Mouse (Mus musculus) midbrain, embryonic 11.5 days (tissue): ENCODE data around the gene Olfr874. TPM values are rescaled to one million over a fixed set of nuclear protein-coding genes. Genes with fewer than 3 reads are reported as not detected.
"Not testable (repeated sequence)": the region's sequence is repeated elsewhere in the genome, so short reads cannot be mapped to it uniquely, and the experiment has no call there.

ENCODE experiments used
- ATAC-seq: fragments of 200-750 bp; cut with Nextera tagmentation; 2 replicates; pipeline ENCODE4 v1.8.0; 2017; ENCODE audit warnings: moderate TSS enrichment, moderate library complexity; ENCODE audit not compliant: low FRiP score
- DNase-seq: peaks from one replicate; pipeline ENCODE4 v3.0.0; 2015; ENCODE audit warnings: low spot score; ENCODE audit errors: missing footprints
- H3K27ac ChIP-seq: fragments of 300-500 bp; sonication (generic); 2 replicates; pipeline ENCODE4 v1.5.1; 2014; ENCODE audit warnings: low read depth, low read length
- H3K27me3 ChIP-seq: fragments of 300-500 bp; sonication (generic); 2 replicates; pipeline ENCODE4 v1.6.1; 2014; ENCODE audit warnings: mild to moderate bottlenecking, low read length, moderate library complexity, mixed read lengths; ENCODE audit not compliant: control insufficient read depth, insufficient read depth
- H3K36me3 ChIP-seq: fragments of 300-500 bp; sonication (generic); 2 replicates; pipeline ENCODE4 v1.6.1; 2014; ENCODE audit warnings: mild to moderate bottlenecking, low read length, moderate library complexity, mixed read lengths; ENCODE audit not compliant: control insufficient read depth, insufficient read depth
- H3K4me1 ChIP-seq: fragments of 300-500 bp; sonication (generic); 2 replicates; pipeline ENCODE4 v1.6.1; 2014; ENCODE audit warnings: low read length; ENCODE audit not compliant: control insufficient read depth, insufficient read depth
- H3K4me2 ChIP-seq: fragments of 300-500 bp; sonication (generic); 2 replicates; pipeline ENCODE4 v1.6.1; 2014; ENCODE audit warnings: mild to moderate bottlenecking, moderate library complexity
- H3K4me3 ChIP-seq: fragments of 300-500 bp; sonication (generic); 2 replicates; pipeline ENCODE4 v1.5.1; 2014; ENCODE audit warnings: low read depth, low read length
- H3K9ac ChIP-seq: fragments of 300-500 bp; sonication (generic); 2 replicates; pipeline ENCODE4 v1.6.1; 2014; ENCODE audit warnings: low read length
- H3K9me3 ChIP-seq: fragments of 300-500 bp; sonication (generic); 2 replicates; pipeline ENCODE4 v1.6.1; 2016; ENCODE audit warnings: low read length; ENCODE audit not compliant: control insufficient read depth
- WGBS: fragments of 180-500 bp; shearing (Covaris S2); extraction: QIAGEN DNeasy Blood & Tissue Kit; methylation state at CpG from one replicate; pipeline ENCODE4 v1.1.7; 2014; 5-methylcytosine and 5-hydroxymethylcytosine counted together
- polyA plus RNA-seq: library from polyadenylated mRNA; unstranded; fragments of >200 nt; fragmentation: Nextera tagmentation; extraction: Ambion mirVana; gene quantifications from 2 replicates; pipeline ENCODE4 v1.2.1, GENCODE M21; 2014

Gene Olfr874
- polyA plus RNA-seq, 1 experiment from 2014 or later, result not detected

DNA sequence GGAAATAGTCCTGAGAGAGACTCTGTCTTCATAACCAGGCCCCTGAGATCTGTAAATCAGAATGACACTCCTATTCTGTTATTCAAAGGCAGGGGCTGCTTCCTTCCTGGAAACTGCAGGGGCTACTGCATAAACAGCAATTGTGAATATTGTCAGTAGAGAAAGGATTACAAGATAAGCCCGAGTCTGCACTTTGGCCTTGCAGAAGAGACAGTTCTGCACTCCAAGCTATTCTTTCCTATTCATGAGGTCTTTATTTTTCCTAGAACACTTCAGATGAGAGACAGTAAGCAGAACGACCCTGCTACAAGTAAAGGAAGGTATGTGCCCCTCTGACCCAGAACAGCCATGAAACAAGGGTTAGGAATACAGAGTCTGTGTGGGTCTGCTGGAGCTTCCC lies 26.9 kb downstream of the Olfr874 start, which contains the start of gene Olfr875:
Gene Olfr875, plus strand, starts transcription at position 99 of the 400 bp plus-strand sequence.
- H3K36me3 ChIP-seq, result no peaks in the 10 kb centered on the region
- ATAC-seq (no peak), DNase-seq (peak; percentile 84)
- H3K4me1 ChIP-seq, result 0 out of 2 replicates have a peak, but pooled peaks cover 2% of the 10 kb centered on the region
- H3K9me3 ChIP-seq, result no peaks in the 10 kb centered on the region
- no peak within 1 kb of the TSS for H3K27ac ChIP-seq
- no peaks in the 10 kb centered on the region for H3K27me3 ChIP-seq
- H3K9ac ChIP-seq, result no peak within 1 kb of the TSS
- 27% methylated on average over 2 of the region's 2 CpGs for WGBS
- no peak within 1 kb of the TSS for H3K4me3 ChIP-seq
- no peak within 1 kb of the TSS for H3K4me2 ChIP-seq

DNA sequence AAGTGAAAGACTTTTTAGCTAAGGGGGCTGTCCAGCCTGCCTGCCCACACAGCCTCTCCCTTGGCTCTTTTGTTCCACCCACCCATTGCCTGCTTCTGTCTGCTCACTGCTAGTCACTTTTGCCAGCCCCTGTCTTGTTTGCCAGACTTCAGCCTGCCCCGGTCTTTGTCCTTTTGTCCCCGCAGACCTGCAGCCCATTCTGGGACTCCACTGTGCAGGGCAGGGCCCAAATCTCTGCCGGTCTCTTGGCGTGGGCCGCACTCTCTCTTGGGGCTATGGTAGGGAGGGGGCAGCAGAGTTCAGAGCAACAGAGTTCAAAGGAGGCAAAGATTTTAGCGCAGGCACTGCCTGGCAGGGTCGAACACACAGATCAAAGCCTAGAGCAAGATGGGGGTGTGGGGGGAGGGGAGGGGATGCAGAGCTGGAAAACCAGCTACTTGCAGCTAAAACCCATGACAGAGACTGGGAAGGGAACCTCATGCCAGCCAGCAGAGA lies 37.9 kb downstream of the Olfr874 start:
- no peaks in the 10 kb centered on the region for H3K36me3 ChIP-seq
- ATAC-seq (peak; percentile 98), DNase-seq (peak; percentile 95)
- H3K27ac ChIP-seq, result peak overlapping the region; percentile 84
- H3K4me2 ChIP-seq, result peak overlapping the region; percentile 39
- H3K27me3 ChIP-seq, result no peaks in the 10 kb centered on the region
- H3K9ac ChIP-seq, result peak overlapping the region; percentile 68
- WGBS, result 3% methylated on average over 7 of the region's 7 CpGs
- no peaks in the 10 kb centered on the region for H3K9me3 ChIP-seq
- peak overlapping the region; percentile 13; the same call in 1 of the 2 replicates for H3K4me3 ChIP-seq
- peaks cover 3% of the 10 kb centered on the region for H3K4me1 ChIP-seq

DNA sequence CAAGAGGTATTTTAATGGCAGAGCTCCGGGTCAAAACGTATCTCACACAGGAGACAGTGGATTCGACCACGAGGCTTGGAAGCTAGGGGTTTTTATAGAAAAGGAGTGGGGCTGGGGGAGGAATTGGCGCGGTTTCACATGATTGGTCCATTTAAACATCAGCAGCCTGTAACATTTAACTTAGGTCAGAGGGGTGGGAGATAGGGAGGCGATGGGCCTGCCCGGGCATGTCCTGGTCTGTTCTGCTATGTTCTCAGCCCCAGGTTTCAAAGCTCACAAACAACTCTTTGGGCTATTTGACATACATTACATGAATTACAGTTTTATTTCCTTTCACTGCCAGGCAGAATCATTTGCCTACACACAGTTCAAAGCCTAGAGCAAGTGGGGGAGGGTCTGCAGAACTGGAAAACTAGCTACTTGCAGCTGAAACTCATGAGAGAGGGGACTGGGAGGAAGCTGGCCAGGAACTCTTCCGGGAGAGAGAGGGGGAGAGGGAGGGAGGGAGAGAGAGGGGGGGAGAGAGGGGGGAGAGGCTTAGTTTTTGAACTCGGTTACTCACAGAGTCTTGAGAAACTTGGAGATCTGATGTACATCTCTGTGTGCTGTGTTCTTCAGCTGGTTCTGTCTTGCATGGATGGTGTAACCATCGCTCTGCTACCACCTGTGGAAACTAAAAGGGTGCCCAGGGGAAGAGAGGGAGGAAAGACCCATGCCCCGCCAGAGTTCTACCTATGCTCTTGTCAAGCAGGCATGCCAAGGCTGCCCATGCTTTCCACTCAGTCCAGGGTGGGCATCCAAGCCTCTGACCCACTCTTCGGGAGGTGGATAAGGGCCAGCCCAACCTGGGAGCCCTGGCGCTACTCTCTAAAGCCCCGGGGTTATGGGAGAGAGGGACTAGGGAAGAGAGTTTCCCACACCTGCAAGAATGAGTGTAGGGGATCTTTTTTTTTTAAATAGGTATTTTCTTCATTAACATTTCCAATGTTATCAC lies 38.8 kb downstream of the Olfr874 start:
- 45% methylated on average over 11 of the region's 15 CpGs for WGBS
- H3K9me3 ChIP-seq, H3K9ac ChIP-seq, H3K27me3 ChIP-seq, H3K4me3 ChIP-seq, H3K36me3 ChIP-seq, H3K27ac ChIP-seq, H3K4me1 ChIP-seq, H3K4me2 ChIP-seq: not testable (repeated sequence)
- DNase-seq, result peak; percentile 89
- peak; percentile 57 for ATAC-seq

DNA sequence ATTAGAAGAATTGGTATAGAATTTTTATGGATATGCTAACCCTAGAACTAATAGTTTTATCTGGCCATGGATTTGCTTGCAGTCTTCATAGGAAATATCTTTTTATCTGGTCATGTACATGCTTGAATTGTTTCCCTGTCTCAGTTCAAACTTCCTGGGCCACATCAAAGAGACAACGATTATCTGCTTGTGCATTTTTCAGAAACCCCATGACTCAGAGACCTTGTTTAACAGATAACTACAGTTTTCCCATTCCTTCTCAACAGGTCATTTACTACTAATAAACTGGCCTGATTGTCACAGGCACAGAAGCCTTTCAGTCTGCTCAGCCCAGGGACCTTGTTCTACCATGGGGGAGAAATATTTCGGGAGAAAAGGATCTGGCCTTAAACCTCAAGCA lies 41.5 kb downstream of the Olfr874 start:
- H3K9me3 ChIP-seq, result no peaks in the 10 kb centered on the region
- peaks cover 3% of the 10 kb centered on the region for H3K4me1 ChIP-seq
- DNase-seq, result no peak
- no peaks in the 10 kb centered on the region for H3K36me3 ChIP-seq
- no peaks in the 10 kb centered on the region for H3K27me3 ChIP-seq
- no peak overlapping the region for H3K9ac ChIP-seq
- no peak overlapping the region for H3K27ac ChIP-seq
- no peak overlapping the region for H3K4me3 ChIP-seq
- H3K4me2 ChIP-seq, result no peak overlapping the region
- 79% methylated on average over 2 of the region's 2 CpGs for WGBS
- no peak for ATAC-seq

Other genes with a start within 250 kb of the Olfr874 start
- gene Esam, start 217.0 kb upstream of the Olfr874 start, polyA plus RNA-seq, result 25.1 and 29.6 TPM in 2 replicates
- gene Vsig2, start 205.9 kb upstream of the Olfr874 start, polyA plus RNA-seq, result 0.44 TPM in 1 of 2 replicates, not detected in the other
- gene Nrgn, start 192.2 kb upstream of the Olfr874 start, polyA plus RNA-seq, result 2.5 and 2.9 TPM in 2 replicates
- gene Siae, start 189.4 kb upstream of the Olfr874 start, polyA plus RNA-seq, result 7.7 and 8.5 TPM in 2 replicates
- gene Spa17, start 131.4 kb upstream of the Olfr874 start, polyA plus RNA-seq, result 13.6 and 14.6 TPM in 2 replicates
- 143 and 146 TPM in 2 replicates for gene Tbrg1, start 87.8 kb upstream of the Olfr874 start, polyA plus RNA-seq
- gene Panx3, start 75.9 kb upstream of the Olfr874 start, polyA plus RNA-seq, result 0.08 and 0.10 TPM in 2 replicates
- not detected in 2 replicates for gene Olfr160, start 28.9 kb upstream of the Olfr874 start, polyA plus RNA-seq
- gene Olfr875, start 26.8 kb downstream of the Olfr874 start, polyA plus RNA-seq, result not detected in 2 replicates
- not detected in 2 replicates for gene Olfr876, start 57.9 kb downstream of the Olfr874 start, polyA plus RNA-seq
- gene Olfr877, start 109.2 kb downstream of the Olfr874 start, polyA plus RNA-seq, result not detected in 2 replicates
- not detected in 2 replicates for gene Olfr145, start 151.6 kb downstream of the Olfr874 start, polyA plus RNA-seq
- not detected in 2 replicates for gene Olfr878, start 172.7 kb downstream of the Olfr874 start, polyA plus RNA-seq
- gene Olfr881, start 246.7 kb downstream of the Olfr874 start, polyA plus RNA-seq, result not detected in 2 replicates